10 mouse cellular contexts compared by ENCODE assay signal in the genomic region with DNA sequence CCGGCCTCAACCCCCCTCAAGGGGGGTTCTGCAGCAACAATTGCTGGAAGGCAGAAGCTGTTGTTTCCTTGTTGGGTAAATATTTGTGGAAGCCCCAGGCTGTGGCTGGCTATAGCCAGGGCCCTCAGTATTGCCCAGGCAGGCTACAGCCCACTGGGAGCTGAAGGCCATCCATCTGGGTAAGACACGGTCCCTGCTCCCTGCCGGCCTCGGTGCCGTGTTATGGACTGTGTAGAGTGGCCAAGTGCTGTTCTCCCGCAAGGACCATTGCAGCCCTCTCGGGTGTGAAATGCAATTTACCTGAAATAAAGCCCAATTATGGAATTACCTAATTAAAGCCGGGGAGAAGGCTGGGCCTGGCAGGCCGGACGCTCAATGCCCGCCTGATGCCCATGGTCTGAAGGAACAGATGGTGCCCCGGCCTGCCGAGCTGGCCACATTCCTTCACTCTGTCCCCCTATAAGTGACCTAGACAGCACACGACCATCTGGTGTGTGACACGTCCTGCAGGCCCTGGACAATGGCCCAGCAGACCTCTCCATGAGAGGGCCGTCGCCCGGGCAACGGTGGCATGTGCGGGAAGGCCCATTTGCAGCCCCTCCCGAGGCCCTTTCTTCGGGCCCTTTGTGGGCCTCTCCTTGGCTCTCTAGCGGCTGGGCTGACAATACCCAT. TPM values are rescaled to one million over a fixed set of nuclear protein-coding genes. Genes with fewer than 3 reads are reported as not detected.
A peak's percentile ranks its signal among the peaks of the same experiment; 100 is the strongest.
DNase-seq lines count a peak whose midpoint lies in the region; ATAC-seq lines count a peak whose summit lies in the region.
"Had no signal": no experiment of that assay in that cellular context is flagged by ENCODE, and none has a peak within 500 bp of the region (broad histone marks: within the 10 kb centered on the region; RNA-seq: fewer than 3 reads in every experiment).

No protein-coding gene starts in this region.

- 55% methylated on average over 23 of the region's 23 CpGs for WGBS in lung, embryonic 16.5 days
- WGBS in hindbrain, embryonic 16.5 days, result 16% methylated on average over 23 of the region's 23 CpGs

- H3K9ac ChIP-seq in lung, embryonic 16.5 days (ENCODE audit: low read length), result no peak overlapping the region
- peak overlapping the region; percentile 23; the same call in 1 of the 2 replicates for H3K9ac ChIP-seq in hindbrain, embryonic 16.5 days (ENCODE audit: low read depth, low read length)
- H3K9ac ChIP-seq: limb, embryonic 15.5 days had no signal

- no peaks in the 10 kb centered on the region for H3K9me3 ChIP-seq in lung, embryonic 16.5 days (ENCODE audit: control insufficient read depth, low read length)
- no peaks in the 10 kb centered on the region for H3K9me3 ChIP-seq in hindbrain, embryonic 16.5 days (ENCODE audit: control insufficient read depth, low read length)
- H3K9me3 ChIP-seq: limb, embryonic 15.5 days had no signal

- no peak overlapping the region for H3K4me2 ChIP-seq in lung, embryonic 16.5 days (ENCODE audit: low read depth, low read length)
- no peak overlapping the region for H3K4me2 ChIP-seq in hindbrain, embryonic 16.5 days (ENCODE audit: low read length)
- H3K4me2 ChIP-seq: limb, embryonic 15.5 days had no signal

- no peak overlapping the region for H3K4me3 ChIP-seq in lung, embryonic 16.5 days (ENCODE audit: low read length)
- H3K4me3 ChIP-seq in hindbrain, embryonic 16.5 days (ENCODE audit: low read length), result no peak overlapping the region
- H3K4me3 ChIP-seq: limb, embryonic 15.5 days had no signal

- DNase-seq in lung, postnatal 14 days, result no peak
- peak; percentile 86 for DNase-seq in embryo, embryonic 10 days (ENCODE audit: low spot score)
- peak; percentile 97 for DNase-seq in retina, postnatal 1 day
- DNase-seq in urinary bladder, adult 2 months (ENCODE audit: low spot score), result no peak
- DNase-seq in thymus, postnatal 10 days (ENCODE audit: low spot score in 2 of 2), result no peak
- DNase-seq: heart, postnatal 14 days had no signal

- H3K27me3 ChIP-seq in lung, embryonic 16.5 days (ENCODE audit: control insufficient read depth, insufficient read depth, low read depth, low read length), result no peaks in the 10 kb centered on the region
- H3K27me3 ChIP-seq in hindbrain, embryonic 16.5 days (replicated peaks; ENCODE audit: control insufficient read depth, insufficient read depth, low read length), result no peaks in the 10 kb centered on the region; the same call in 1 of the 2 replicates
- H3K27me3 ChIP-seq: limb, embryonic 15.5 days had no signal

- peaks cover 12% of the 10 kb centered on the region for H3K4me1 ChIP-seq in lung, embryonic 16.5 days (replicated peaks; ENCODE audit: control insufficient read depth, insufficient read depth, low read length)
- peaks cover 12% of the 10 kb centered on the region for H3K4me1 ChIP-seq in hindbrain, embryonic 16.5 days (ENCODE audit: control insufficient read depth, insufficient read depth, low read depth, low read length)

- H3K36me3 ChIP-seq in lung, embryonic 16.5 days (ENCODE audit: control insufficient read depth, insufficient read depth, low read length), result no peaks in the 10 kb centered on the region
- H3K36me3 ChIP-seq in hindbrain, embryonic 16.5 days (ENCODE audit: control insufficient read depth, insufficient read depth, low read length), result no peaks in the 10 kb centered on the region
- H3K36me3 ChIP-seq: limb, embryonic 15.5 days had no signal

- ATAC-seq in lung, embryonic 16.5 days (ENCODE audit: low read depth), result peak; percentile 83
- ATAC-seq in hindbrain, embryonic 16.5 days, result peak; percentile 93
- ATAC-seq in activated CD4-positive, CD25-positive, alpha-beta regulatory T cell, adult 4 months, result no peak

- H3K27ac ChIP-seq in lung, embryonic 16.5 days (ENCODE audit: low read length), result no peak overlapping the region
- no peak overlapping the region for H3K27ac ChIP-seq in hindbrain, embryonic 16.5 days (ENCODE audit: low read depth, low read length)
- H3K27ac ChIP-seq: limb, embryonic 15.5 days had no signal

RNA-seq across cellular contexts. Expression of gene Cdkn1c, which starts 32.6 kb away (rescaled TPM):
- polyA plus RNA-seq in lung, embryonic 16.5 days (2015; fragmentation: Nextera tagmentation; extraction: Ambion mirVana), result 434 and 478 TPM in 2 replicates
- polyA plus RNA-seq in hindbrain, embryonic 16.5 days (2015; fragmentation: Nextera tagmentation; extraction: Ambion mirVana), result 165 and 231 TPM in 2 replicates
- 17.5 TPM in 2 replicates for polyA plus RNA-seq in urinary bladder, adult 2 months (2012; rRNA removed)
- under 1 TPM; 0.24 to 0.41 TPM for polyA plus RNA-seq in activated CD4-positive, CD25-positive, alpha-beta regulatory T cell, adult 4 months (2017; shearing (Covaris generic))

RNA-seq across cellular contexts. Expression of gene Slc22a18, which starts 45.3 kb away (rescaled TPM):
- polyA plus RNA-seq in lung, embryonic 16.5 days (2015; fragmentation: Nextera tagmentation; extraction: Ambion mirVana), result 3.5 and 5.4 TPM in 2 replicates
- 0.79 and 1.00 TPM in 2 replicates for polyA plus RNA-seq in hindbrain, embryonic 16.5 days (2015; fragmentation: Nextera tagmentation; extraction: Ambion mirVana)
- polyA plus RNA-seq in urinary bladder, adult 2 months (2012; rRNA removed), result 17.8 and 19.0 TPM in 2 replicates
- under 1 TPM in 1 of 2 experiments, not detected in 1; 0.32 TPM for polyA plus RNA-seq in activated CD4-positive, CD25-positive, alpha-beta regulatory T cell, adult 4 months (2017; shearing (Covaris generic))

Comparison
In these comparisons a context has a peak if more than half of its experiments do, and no peak if none do; other contexts are left out.
1. DNase-seq: peak in embryo, embryonic 10 days (single experiment) and retina, postnatal 1 day (single experiment); none in lung, postnatal 14 days (single experiment), urinary bladder, adult 2 months (single experiment) and thymus, postnatal 10 days (0 of 2).
2. RNA of gene Cdkn1c, which starts 32.6 kb away (polyA plus RNA-seq): 434 to 478 TPM in lung, embryonic 16.5 days, 165 to 231 TPM in hindbrain, embryonic 16.5 days and 17.5 TPM in urinary bladder, adult 2 months; 0.24 to 0.41 TPM in activated CD4-positive, CD25-positive, alpha-beta regulatory T cell, adult 4 months; every median in the first group is over 10 times any median in the second.